Mouse (Mus musculus): ENCODE measurements at regions not wholly inside any gene's neighbourhood (a gene's known extent, or its start where the extent isn't known, plus 50 kb on each side); places are given as distances from the start of the nearest gene placed in this dataset.

DNA sequence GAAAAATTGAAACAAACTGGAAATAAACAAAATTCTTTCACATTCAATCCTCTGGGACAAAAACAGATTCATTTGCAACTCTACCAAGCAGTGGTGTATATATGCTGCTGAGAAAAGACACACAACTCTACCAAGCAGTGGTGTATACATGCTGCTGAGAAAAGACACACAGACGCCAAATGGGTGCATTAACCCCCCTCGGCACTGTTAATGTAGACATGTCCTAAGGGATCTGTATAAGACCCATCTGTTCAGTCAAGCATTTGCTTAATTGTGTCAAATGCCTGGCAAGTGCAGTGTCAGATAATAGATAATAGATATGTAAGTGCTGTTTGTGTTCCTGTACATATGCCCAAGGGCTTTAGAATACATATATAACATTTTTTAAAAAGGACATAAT is 1035.2 kb upstream of the B3galt2 start:
- WGBS, result 92% methylated on average over 2 of the region's 2 CpGs
- no peak overlapping the region for H3K4me3 ChIP-seq
- H3K36me3 ChIP-seq (replicated peaks), result no peaks in the 10 kb centered on the region
- DNase-seq (ENCODE audit: extremely low spot score, low spot score), result no peak
- no peaks in the 10 kb centered on the region for H3K4me1 ChIP-seq
- H3K27me3 ChIP-seq (ENCODE audit: poor library complexity, severe bottlenecking), result no peaks in the 10 kb centered on the region
- H3K27ac ChIP-seq, result no peak overlapping the region
- H3K9me3 ChIP-seq, result no peaks in the 10 kb centered on the region

DNA sequence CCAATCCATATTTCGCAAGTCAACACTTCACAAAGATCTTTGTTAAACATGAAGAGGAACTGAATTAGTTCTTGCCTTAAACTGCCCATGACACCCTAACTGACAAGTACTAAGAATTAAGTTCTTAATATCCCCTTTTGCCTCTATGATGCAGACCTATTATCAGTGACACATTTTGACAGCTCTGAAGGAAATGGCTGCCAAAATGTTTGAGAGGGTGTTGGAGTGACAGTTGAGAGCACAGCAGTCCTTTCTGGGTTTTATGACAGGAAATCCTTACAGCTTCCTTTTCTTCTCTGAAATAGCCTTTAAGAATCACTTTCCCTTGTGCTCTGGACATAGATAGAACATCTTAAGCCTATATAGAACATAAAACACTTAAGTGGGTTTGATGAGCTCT is 1034.4 kb upstream of the B3galt2 start:
- Histone ChIP-seq H3K4me3 (no peak overlapping the region), H3K4me1 (no peaks in the 10 kb centered on the region), H3K36me3 (replicated peaks) (no peaks in the 10 kb centered on the region), H3K9me3 (no peaks in the 10 kb centered on the region), H3K27me3 (ENCODE audit: poor library complexity, severe bottlenecking) (no peaks in the 10 kb centered on the region), H3K27ac (no peak overlapping the region)
- WGBS, result 93% methylated on average over 1 of the region's 1 CpGs
- no peak for DNase-seq (ENCODE audit: extremely low spot score, low spot score)

DNA sequence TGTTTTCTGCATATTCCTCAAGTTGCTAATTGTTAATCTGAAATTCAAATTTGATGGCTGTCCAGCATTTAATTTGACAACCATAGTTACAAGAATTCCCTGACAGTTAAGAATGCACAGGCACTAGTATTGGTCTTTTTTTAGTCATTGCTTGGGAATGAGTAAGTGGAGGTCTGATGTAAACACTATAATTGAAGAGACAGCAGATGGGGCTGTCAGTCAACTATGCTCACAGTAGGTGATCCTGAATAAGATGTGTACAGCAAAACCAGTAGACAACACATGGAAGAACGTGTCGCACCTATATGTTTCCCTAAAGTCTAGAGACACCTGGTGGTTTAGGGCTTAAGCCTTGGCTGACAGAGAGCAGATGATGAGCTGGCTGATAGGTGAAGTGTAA is 1019.0 kb upstream of the B3galt2 start:
- WGBS, result 90% methylated on average over 2 of the region's 2 CpGs
- Histone ChIP-seq H3K27ac (no peak overlapping the region), H3K27me3 (ENCODE audit: poor library complexity, severe bottlenecking) (no peaks in the 10 kb centered on the region), H3K4me3 (no peak overlapping the region), H3K9me3 (no peaks in the 10 kb centered on the region), H3K36me3 (replicated peaks) (no peaks in the 10 kb centered on the region), H3K4me1 (no peaks in the 10 kb centered on the region)
- no peak for DNase-seq (ENCODE audit: extremely low spot score, low spot score)

DNA sequence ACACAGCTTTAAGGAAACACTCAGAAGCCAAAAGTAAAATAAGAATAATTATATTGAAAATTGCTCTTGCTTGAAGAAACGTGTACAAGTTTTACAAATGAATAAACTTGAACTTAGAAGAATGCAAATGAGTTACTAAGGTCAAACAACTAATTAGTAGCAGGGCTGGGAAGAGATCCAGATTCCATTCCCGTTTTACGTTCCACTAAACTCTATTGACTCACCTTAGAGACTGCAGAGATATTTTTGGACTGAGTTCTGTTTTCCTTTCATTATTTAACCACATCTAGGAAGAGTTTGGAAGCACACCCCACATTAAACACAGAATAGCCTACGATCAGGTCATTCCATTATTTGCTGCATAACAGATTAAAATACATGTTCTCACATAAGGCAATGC is 1016.2 kb upstream of the B3galt2 start:
- H3K27ac ChIP-seq, result no peak overlapping the region
- WGBS, result 80% methylated on average over 4 of the region's 4 CpGs
- no peaks in the 10 kb centered on the region for H3K36me3 ChIP-seq (replicated peaks)
- no peak overlapping the region for H3K4me3 ChIP-seq
- H3K9me3 ChIP-seq, result no peaks in the 10 kb centered on the region
- H3K4me1 ChIP-seq, result no peaks in the 10 kb centered on the region
- no peaks in the 10 kb centered on the region for H3K27me3 ChIP-seq (ENCODE audit: poor library complexity, severe bottlenecking)
- DNase-seq (ENCODE audit: extremely low spot score, low spot score), result no peak

DNA sequence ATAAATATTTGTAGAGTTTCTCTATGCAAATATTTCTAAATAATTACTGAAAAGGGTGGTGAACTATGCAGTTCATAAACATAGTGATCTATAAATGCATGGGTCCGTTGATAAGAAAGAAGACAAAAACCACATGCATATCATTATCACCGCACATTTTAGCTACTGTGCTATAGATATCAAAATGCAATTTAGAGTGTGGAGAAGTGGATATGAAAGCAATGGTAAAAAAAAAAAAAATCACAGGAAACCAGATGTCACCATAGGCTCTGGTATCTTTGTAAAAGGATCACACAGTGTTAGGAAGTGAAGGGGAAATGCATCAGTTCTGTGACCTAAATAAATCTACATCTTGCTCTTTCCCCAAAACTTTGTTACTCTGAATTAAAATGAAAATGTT is 985.2 kb upstream of the B3galt2 start:
- Histone ChIP-seq H3K27ac (no peak overlapping the region), H3K4me1 (no peaks in the 10 kb centered on the region), H3K27me3 (ENCODE audit: poor library complexity, severe bottlenecking) (no peaks in the 10 kb centered on the region), H3K9me3 (no peaks in the 10 kb centered on the region), H3K36me3 (replicated peaks) (no peaks in the 10 kb centered on the region), H3K4me3 (no peak overlapping the region)
- DNase-seq (ENCODE audit: extremely low spot score, low spot score), result no peak
- 94% methylated on average over 2 of the region's 2 CpGs for WGBS

DNA sequence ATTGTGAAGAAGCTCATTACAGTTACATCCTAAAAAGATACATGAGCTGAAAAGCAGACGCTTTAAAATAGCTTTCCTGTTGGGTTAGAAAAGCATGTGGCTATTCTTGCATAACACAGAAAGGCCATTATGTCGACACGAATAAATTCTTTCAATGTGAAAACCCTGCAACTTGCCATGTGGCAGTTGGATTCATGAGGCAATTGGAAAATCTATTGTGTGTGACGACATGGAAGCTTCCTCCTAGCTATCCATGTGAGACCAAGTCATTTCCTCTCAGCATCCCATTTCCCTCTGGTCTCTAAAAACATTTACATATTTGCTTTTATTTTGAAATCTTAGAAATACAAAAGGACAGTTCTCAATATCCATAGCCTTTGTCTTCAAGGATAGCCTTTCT is 975.2 kb upstream of the B3galt2 start:
- WGBS, result 90% methylated on average over 4 of the region's 4 CpGs
- no peaks in the 10 kb centered on the region for H3K4me1 ChIP-seq
- no peaks in the 10 kb centered on the region for H3K36me3 ChIP-seq (replicated peaks)
- H3K4me3 ChIP-seq, result no peak overlapping the region
- no peak for DNase-seq (ENCODE audit: extremely low spot score, low spot score)
- no peaks in the 10 kb centered on the region for H3K9me3 ChIP-seq
- no peak overlapping the region for H3K27ac ChIP-seq
- no peaks in the 10 kb centered on the region for H3K27me3 ChIP-seq (ENCODE audit: poor library complexity, severe bottlenecking)

DNA sequence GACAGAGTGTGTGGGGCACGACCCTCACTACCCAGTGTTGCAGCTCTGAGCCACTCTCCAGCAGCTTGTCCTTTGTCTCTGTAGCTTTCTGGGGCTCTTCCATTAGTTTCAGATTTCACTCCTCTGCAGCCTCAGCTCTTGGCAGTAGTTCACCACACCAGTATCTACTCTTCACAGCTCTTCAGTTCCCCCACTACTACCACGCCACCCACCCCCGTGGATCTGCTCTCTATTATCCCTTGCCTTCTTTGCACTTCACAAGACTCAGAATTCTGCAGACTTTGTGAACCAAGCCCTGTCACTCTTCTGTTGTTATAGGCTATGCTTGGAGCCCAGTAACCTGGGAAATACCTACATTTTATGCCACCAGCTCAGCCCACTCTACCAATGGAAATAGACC is 960.5 kb upstream of the B3galt2 start:
- H3K27ac ChIP-seq, result no peak overlapping the region
- H3K4me1 ChIP-seq, result no peaks in the 10 kb centered on the region
- no peak for DNase-seq (ENCODE audit: extremely low spot score, low spot score)
- H3K9me3 ChIP-seq, result no peaks in the 10 kb centered on the region
- no peaks in the 10 kb centered on the region for H3K36me3 ChIP-seq (replicated peaks)
- no peak overlapping the region for H3K4me3 ChIP-seq
- WGBS, result 81% methylated on average over 3 of the region's 3 CpGs
- no peaks in the 10 kb centered on the region for H3K27me3 ChIP-seq (ENCODE audit: poor library complexity, severe bottlenecking)

DNA sequence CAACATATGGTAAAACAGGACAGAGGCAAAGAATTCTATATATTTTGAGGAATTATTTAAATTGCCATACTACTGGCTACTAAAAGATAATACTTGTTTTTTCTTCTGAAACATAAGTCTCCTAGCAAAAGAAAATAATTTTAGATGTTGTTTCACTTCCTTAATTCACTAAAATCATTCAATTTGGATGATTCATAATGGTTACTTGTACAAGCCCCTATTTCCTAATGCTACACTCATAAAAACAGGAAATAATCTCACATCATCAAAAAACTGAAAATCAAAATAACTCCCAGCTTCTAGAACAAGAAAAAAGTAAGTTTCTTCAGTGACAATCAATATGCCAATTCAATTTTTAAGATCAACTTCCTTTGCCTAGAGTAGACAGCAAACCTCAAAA is 951.6 kb upstream of the B3galt2 start:
- no peak for DNase-seq (ENCODE audit: extremely low spot score, low spot score)
- Histone ChIP-seq H3K27ac (no peak overlapping the region), H3K36me3 (replicated peaks) (no peaks in the 10 kb centered on the region), H3K27me3 (ENCODE audit: poor library complexity, severe bottlenecking) (no peaks in the 10 kb centered on the region), H3K9me3 (no peaks in the 10 kb centered on the region), H3K4me1 (no peaks in the 10 kb centered on the region), H3K4me3 (no peak overlapping the region)

DNA sequence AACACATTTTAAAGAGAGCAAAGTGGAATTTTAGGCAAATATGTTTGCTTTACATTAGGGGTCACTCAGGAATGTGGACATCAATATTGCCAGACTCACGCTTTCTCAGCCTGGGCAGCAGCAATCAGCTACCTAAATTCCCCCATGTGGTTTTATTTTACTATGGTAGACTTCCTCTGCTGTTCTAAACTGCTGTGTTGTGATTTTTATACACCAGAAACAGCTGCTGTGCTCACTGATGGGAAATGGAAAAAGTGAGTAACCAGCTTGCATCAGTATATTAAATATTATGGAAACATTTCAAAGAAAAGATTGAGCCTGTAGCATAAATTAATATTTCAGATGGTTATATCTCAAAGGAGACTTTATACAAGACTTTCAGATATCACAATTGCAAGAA is 945.3 kb upstream of the B3galt2 start:
- DNase-seq (ENCODE audit: extremely low spot score, low spot score), result no peak
- WGBS, result 72% methylated on average over 1 of the region's 1 CpGs

DNA sequence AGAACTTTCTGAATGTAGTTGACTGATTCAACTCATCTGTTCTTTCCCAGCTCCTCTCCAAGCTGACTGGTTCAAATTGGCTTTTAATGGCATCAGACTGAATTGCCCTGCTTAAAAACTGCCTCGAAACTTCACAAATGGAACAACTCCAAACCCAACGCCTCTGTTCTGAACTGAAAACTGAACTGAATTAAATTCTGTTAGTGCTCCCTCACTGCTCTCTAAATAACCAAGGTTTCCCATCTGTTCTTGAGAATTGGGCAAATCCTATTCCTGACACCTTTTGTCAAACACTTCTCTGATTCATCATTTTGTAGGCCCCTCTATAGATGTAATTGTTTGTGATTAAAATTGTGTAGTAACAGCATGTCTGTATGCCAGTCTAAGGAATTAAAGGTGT is 932.2 kb upstream of the B3galt2 start:
- H3K4me3 ChIP-seq, result no peak overlapping the region
- no peaks in the 10 kb centered on the region for H3K9me3 ChIP-seq
- H3K27ac ChIP-seq, result no peak overlapping the region
- no peaks in the 10 kb centered on the region for H3K4me1 ChIP-seq
- no peaks in the 10 kb centered on the region for H3K36me3 ChIP-seq (replicated peaks)
- WGBS, result 86% methylated on average over 2 of the region's 2 CpGs
- no peaks in the 10 kb centered on the region for H3K27me3 ChIP-seq (ENCODE audit: poor library complexity, severe bottlenecking)
- no peak for DNase-seq (ENCODE audit: extremely low spot score, low spot score)

More for the DNA sequence above, 945.3 kb upstream of the B3galt2 start:
- H3K9me3 ChIP-seq, result no peaks in the 10 kb centered on the region
- H3K36me3 ChIP-seq (replicated peaks), result no peaks in the 10 kb centered on the region
- no peaks in the 10 kb centered on the region for H3K4me1 ChIP-seq
- no peak overlapping the region for H3K27ac ChIP-seq
- no peak overlapping the region for H3K4me3 ChIP-seq
- H3K27me3 ChIP-seq (ENCODE audit: poor library complexity, severe bottlenecking), result no peaks in the 10 kb centered on the region

DNA sequence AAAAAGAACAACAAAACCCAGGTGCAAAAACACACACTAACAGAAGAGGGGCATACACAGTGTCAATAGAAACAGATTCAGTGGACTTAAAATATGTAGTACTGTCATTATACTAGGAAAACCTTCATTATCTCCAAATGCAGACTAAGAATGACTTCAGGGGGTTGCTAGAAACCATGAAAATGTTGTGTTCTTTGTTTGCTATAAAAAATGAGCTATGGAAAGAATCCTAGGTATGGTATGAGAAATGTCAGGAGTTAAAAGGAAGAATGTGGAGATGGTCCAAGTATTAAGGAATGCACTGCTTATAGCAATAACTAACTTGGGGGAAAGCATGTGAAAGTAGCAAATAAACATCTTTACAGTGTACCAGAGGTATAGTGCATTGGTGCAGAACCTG is 910.2 kb upstream of the B3galt2 start:
- Histone ChIP-seq H3K4me3 (no peak overlapping the region), H3K36me3 (replicated peaks) (no peaks in the 10 kb centered on the region), H3K27me3 (ENCODE audit: poor library complexity, severe bottlenecking) (no peaks in the 10 kb centered on the region), H3K4me1 (peaks cover 6% of the 10 kb centered on the region; the same call in 1 of the 2 replicates), H3K9me3 (no peaks in the 10 kb centered on the region), H3K27ac (no peak overlapping the region)
- DNase-seq (ENCODE audit: extremely low spot score, low spot score), result no peak

DNA sequence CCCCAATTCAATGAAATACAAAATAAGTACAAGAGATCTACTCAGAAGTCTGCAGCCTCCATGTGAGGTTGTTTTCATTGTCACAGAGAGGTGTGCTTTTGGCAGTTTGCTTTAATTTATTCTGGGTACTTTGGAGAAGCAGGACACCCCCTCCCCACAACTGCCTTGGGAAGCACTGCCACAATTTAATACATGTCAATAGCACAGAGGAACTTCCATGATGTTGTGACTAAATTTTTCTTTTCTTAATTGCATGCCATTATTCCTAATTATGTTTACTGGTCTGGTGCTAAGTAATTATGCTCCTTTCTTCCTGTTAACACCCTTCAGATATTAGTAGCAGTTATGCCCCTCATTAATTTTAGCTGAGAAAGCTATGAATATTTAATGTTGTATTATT is 906.4 kb upstream of the B3galt2 start:
- Histone ChIP-seq H3K27me3 (ENCODE audit: poor library complexity, severe bottlenecking) (no peaks in the 10 kb centered on the region), H3K27ac (no peak overlapping the region), H3K9me3 (no peaks in the 10 kb centered on the region), H3K36me3 (replicated peaks) (no peaks in the 10 kb centered on the region), H3K4me3 (no peak overlapping the region), H3K4me1 (peaks cover 6% of the 10 kb centered on the region; the same call in 1 of the 2 replicates)
- DNase-seq (ENCODE audit: extremely low spot score, low spot score), result no peak

DNA sequence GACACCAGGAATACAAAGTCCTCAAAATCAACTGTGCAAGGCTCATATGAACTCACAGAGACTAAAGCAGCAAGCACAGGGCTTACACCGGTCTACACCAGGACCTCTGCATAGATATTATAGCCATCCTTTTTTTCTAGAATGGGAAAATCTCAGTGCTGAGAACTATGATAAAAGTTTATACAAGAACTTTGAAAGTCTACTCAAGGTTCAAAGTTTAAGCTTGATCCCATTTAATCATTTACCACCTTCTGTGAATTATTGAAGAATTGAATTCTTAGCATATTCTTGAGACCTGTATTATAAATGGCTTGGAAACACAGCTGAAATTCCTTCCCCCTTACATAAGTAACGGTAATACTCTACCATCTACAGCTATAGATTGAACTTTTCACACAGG is 902.1 kb upstream of the B3galt2 start:
- DNase-seq (ENCODE audit: extremely low spot score, low spot score), result no peak
- Histone ChIP-seq H3K4me3 (no peak overlapping the region), H3K36me3 (replicated peaks) (no peaks in the 10 kb centered on the region), H3K9me3 (no peaks in the 10 kb centered on the region), H3K27me3 (ENCODE audit: poor library complexity, severe bottlenecking) (no peaks in the 10 kb centered on the region), H3K27ac (no peak overlapping the region), H3K4me1 (peaks cover 6% of the 10 kb centered on the region; the same call in 1 of the 2 replicates)
- 94% methylated on average over 2 of the region's 2 CpGs for WGBS

DNA sequence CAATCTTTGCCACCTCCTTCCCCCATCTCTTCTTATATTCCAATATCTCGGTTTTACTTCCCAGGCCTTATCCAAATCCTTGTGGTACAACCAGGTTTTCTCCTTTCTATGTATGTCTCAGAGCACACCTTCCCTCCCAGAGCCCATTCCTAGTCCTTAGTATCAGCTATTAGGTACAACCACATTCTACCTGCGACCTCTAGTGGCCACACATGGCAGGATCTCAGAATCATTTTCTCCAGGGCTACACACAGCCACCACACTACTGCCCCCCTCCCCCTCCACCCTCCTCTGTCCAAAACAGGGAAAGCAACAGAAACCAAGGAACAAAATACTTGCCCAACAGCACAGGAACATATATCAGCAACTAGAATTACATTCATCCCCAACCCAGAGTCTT is 898.2 kb upstream of the B3galt2 start:
- no peak overlapping the region for H3K4me3 ChIP-seq
- no peaks in the 10 kb centered on the region for H3K36me3 ChIP-seq (replicated peaks)
- H3K27ac ChIP-seq, result no peak overlapping the region
- no peaks in the 10 kb centered on the region for H3K9me3 ChIP-seq
- no peaks in the 10 kb centered on the region for H3K4me1 ChIP-seq
- peak; percentile 64 for DNase-seq (ENCODE audit: extremely low spot score, low spot score)
- H3K27me3 ChIP-seq (ENCODE audit: poor library complexity, severe bottlenecking), result no peaks in the 10 kb centered on the region
- WGBS, result 16% methylated on average over 2 of the region's 2 CpGs

Measured in forebrain, embryonic 10.5 days (tissue).